8 mouse cellular contexts compared by ENCODE assay signal in the genomic region with DNA sequence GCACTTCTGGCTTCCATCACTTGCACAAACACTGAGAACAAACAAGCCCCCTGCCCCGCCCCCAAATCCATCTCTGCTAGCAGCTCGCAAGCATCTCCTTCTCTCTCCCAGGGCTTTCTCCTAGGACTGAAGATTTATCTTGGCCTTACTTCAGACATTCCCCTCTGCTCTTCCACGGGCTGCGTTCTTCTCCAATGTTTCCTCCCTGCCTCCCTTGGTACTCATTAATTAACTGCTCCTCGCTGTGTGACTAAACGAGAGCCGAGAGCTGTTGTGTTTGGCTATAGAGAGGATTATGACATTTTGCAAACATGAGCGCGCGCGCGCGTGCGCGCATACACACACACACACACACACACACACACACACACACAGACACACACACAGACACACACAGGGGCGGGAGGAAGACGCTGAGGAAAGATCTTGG.
DNase-seq lines count a peak whose midpoint lies in the region; ATAC-seq lines count a peak whose summit lies in the region.

No protein-coding gene starts in this region.

- no peak for ATAC-seq in liver, embryonic 12.5 days
- peak; percentile 11 for ATAC-seq in neural tube, embryonic 11.5 days (ENCODE audit: insufficient read depth, low FRiP score, low TSS enrichment)
- ATAC-seq in erythroblast, adult 5-6 weeks (replicated peaks; ENCODE audit: low FRiP score, poor library complexity, severe bottlenecking): no peak

- H3K4me1 ChIP-seq in liver, embryonic 12.5 days: no peaks in the 10 kb centered on the region
- peaks cover 3% of the 10 kb centered on the region for H3K4me1 ChIP-seq in neural tube, embryonic 11.5 days (ENCODE audit: control insufficient read depth, insufficient read depth, low read length)

- no peak overlapping the region for H3K9ac ChIP-seq in liver, embryonic 12.5 days
- no peak overlapping the region for H3K9ac ChIP-seq in neural tube, embryonic 11.5 days (ENCODE audit: low read length)

- peak; percentile 11 to 81 for DNase-seq in left cerebral cortex, postnatal 10 days (ENCODE audit: extremely low spot score in 1 of 2, low spot score in 2 of 2)
- no peak for DNase-seq in left cerebral cortex, adult 18-20 months (ENCODE audit: low spot score in 2 of 2)
- DNase-seq in gastrocnemius, postnatal 10 days: peak; percentile 15
- DNase-seq in kidney, adult 18-20 months: peak; percentile 26
- DNase-seq in neural tube, embryonic 11.5 days (ENCODE audit: low spot score): peak; percentile 65
- DNase-seq in natural killer cell, adult 2 months (ENCODE audit: low spot score in 2 of 2): no peak

- intact Hi-C loops in left cerebral cortex, postnatal 10 days (cut with DNase I): no loop called here

- 48% methylated on average over 17 of the region's 17 CpGs for WGBS in liver, embryonic 12.5 days (ENCODE audit: insufficient replicate concordance)
- 30% methylated on average over 17 of the region's 17 CpGs for WGBS in neural tube, embryonic 11.5 days

- H3K27me3 ChIP-seq in liver, embryonic 12.5 days (replicated peaks): no peaks in the 10 kb centered on the region
- no peaks in the 10 kb centered on the region for H3K27me3 ChIP-seq in neural tube, embryonic 11.5 days (ENCODE audit: control insufficient read depth, insufficient read depth, low read length)

- no peak overlapping the region for H3K27ac ChIP-seq in liver, embryonic 12.5 days
- H3K27ac ChIP-seq in neural tube, embryonic 11.5 days (ENCODE audit: low read depth, low read length): no peak overlapping the region

- no peaks in the 10 kb centered on the region for H3K9me3 ChIP-seq in liver, embryonic 12.5 days (replicated peaks)
- no peaks in the 10 kb centered on the region for H3K9me3 ChIP-seq in neural tube, embryonic 11.5 days (ENCODE audit: control insufficient read depth, low read length)

- no peaks in the 10 kb centered on the region for H3K36me3 ChIP-seq in liver, embryonic 12.5 days
- no peaks in the 10 kb centered on the region for H3K36me3 ChIP-seq in neural tube, embryonic 11.5 days (ENCODE audit: control insufficient read depth, insufficient read depth, low read length)

- no peak overlapping the region for H3K4me3 ChIP-seq in liver, embryonic 12.5 days
- H3K4me3 ChIP-seq in neural tube, embryonic 11.5 days (ENCODE audit: low read depth, low read length): no peak overlapping the region

- H3K4me2 ChIP-seq in liver, embryonic 12.5 days: peak overlapping the region; percentile 43
- H3K4me2 ChIP-seq in neural tube, embryonic 11.5 days (ENCODE audit: low read depth): peak overlapping the region; percentile 21

Comparison
In these comparisons a context has a peak if more than half of its experiments do, and no peak if none do; other contexts are left out.
1. DNase-seq: peak in left cerebral cortex, postnatal 10 days (2 of 2), gastrocnemius, postnatal 10 days (single experiment), kidney, adult 18-20 months (single experiment) and neural tube, embryonic 11.5 days (single experiment); none in left cerebral cortex, adult 18-20 months (0 of 2) and natural killer cell, adult 2 months (0 of 2).